Mouse (Mus musculus) forebrain, postnatal 0 days (tissue): Measurements from ENCODE around the gene Trank1. TPM values are rescaled to one million over a fixed set of nuclear protein-coding genes. Genes with fewer than 3 reads are reported as not detected.

Source experiments
- ATAC-seq: fragments of 200-750 bp; cut with Nextera tagmentation; 2 replicates; pipeline ENCODE4 v1.8.0; 2017; ENCODE audit warnings: mild to moderate bottlenecking, moderate library complexity
- DNase-seq: peaks from one replicate; pipeline ENCODE4 v3.0.0-alpha.2; 2015
- H3K27ac ChIP-seq: fragments of 300-500 bp; sonication (generic); 2 replicates; pipeline ENCODE4 v1.5.1; 2014; ENCODE audit warnings: low read depth, mild to moderate bottlenecking, antibody characterized with exemption, low read length, moderate library complexity, mixed read lengths
- H3K27me3 ChIP-seq: fragments of 300-500 bp; sonication (generic); 2 replicates; pipeline ENCODE4 v1.6.1; 2014; ENCODE audit warnings: mild to moderate bottlenecking, low read length, mixed read lengths; ENCODE audit not compliant: insufficient read depth
- H3K36me3 ChIP-seq: fragments of 300-500 bp; sonication (generic); 2 replicates; pipeline ENCODE4 v1.6.1; 2014; ENCODE audit warnings: mild to moderate bottlenecking, moderate library complexity; ENCODE audit not compliant: insufficient read depth
- H3K4me1 ChIP-seq: fragments of 300-500 bp; sonication (generic); 2 replicates; pipeline ENCODE4 v1.6.1; 2014; ENCODE audit warnings: antibody characterized with exemption; ENCODE audit not compliant: insufficient read depth
- H3K4me2 ChIP-seq: fragments of 300-500 bp; sonication (generic); 2 replicates; pipeline ENCODE4 v1.6.1; 2014; ENCODE audit warnings: low read depth, mild to moderate bottlenecking, moderate library complexity
- H3K4me3 ChIP-seq: fragments of 300-500 bp; sonication (generic); 2 replicates; pipeline ENCODE4 v1.5.1; 2014; ENCODE audit warnings: low read depth, low read length, mixed read lengths
- H3K9ac ChIP-seq: fragments of 300-500 bp; sonication (generic); 2 replicates; pipeline ENCODE4 v1.6.1; 2014; ENCODE audit warnings: mild to moderate bottlenecking
- H3K9me3 ChIP-seq: fragments of 300-500 bp; sonication (generic); 2 replicates; pipeline ENCODE4 v1.6.1; 2016; ENCODE audit warnings: low read length
- CTCF ChIP-seq: sonication (generic); IDR thresholded peaks from 2 replicates; pipeline ENCODE4 v1.5.1; 2016; ENCODE audit warnings: antibody characterized with exemption, control low read depth, low read depth
- WGBS: fragments of 180-500 bp; shearing (Covaris S2); extraction: QIAGEN DNeasy Blood & Tissue Kit; methylation state at CpG from one replicate; pipeline ENCODE4 v1.1.7; 2014; 5-methylcytosine and 5-hydroxymethylcytosine counted together
- polyA plus RNA-seq: library from polyadenylated mRNA; unstranded; fragments of >200 nt; fragmentation: Nextera tagmentation; extraction: Ambion mirVana; gene quantifications from 2 replicates; pipeline ENCODE4 v1.2.1, GENCODE M21; 2015
- total RNA-seq: library from RNA; depleted of rRNA; stranded (reverse); fragments of >200 nt; gene quantifications from 2 replicates; pipeline ENCODE4 v1.2.3, GENCODE M21; 2014; rRNA removed

Trank1 gene
- total RNA-seq (61.7 and 92.5 TPM in 2 replicates), polyA plus RNA-seq (7.5 and 10.9 TPM in 2 replicates)

DNA sequence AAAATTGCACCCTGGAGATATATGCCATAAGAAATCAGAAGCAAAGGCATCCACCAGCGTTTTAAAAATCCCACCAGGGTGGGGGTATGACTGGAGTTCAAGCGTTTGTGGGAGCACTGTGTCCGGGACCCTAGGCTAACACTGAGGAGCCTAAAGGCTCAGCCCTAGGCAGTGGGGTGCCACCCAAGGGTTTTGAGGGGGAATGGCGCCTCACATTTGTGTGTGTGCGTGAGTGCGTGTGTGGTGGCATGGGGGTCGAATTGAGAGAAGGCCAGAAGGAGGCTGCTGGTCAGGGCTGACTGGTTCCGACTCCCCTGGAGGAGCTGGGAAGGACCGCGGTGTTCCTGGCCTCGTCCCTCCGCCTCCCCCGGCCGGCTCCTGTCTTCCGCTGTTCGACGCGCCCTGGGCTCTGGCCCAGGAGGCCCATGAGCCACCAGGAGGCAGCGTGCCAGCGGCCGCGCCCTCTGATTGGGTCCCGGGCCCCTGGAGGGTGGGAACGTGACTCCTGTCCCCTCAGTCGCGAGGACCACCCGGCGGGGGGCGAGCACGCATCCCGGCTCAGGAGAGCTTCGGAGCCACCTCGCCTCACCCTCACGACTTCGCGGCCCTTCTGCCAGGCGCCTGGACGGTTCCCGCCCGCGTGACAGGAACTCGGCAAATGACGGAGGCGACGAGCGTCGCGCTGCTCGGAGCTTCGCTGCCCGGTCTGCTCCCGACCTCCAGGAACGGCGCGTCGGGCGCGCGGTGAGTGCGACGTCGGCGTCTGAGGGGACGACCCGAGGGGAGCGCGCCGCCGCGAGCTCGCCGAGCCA is at the start of gene Trank1:
Gene Trank1, plus strand, starts transcription at position 709 of the 812 bp plus-strand sequence.
- Histone ChIP-seq H3K4me3 (peak within 1 kb of the TSS; percentile 61), H3K36me3 (no peaks in the 10 kb centered on the region), H3K4me2 (peak within 1 kb of the TSS; percentile 78), H3K9me3 (no peaks in the 10 kb centered on the region; the same call in 1 of the 2 replicates), H3K27ac (peak within 1 kb of the TSS; percentile 76), H3K9ac (peak within 1 kb of the TSS; percentile 66), H3K4me1 (no peaks in the 10 kb centered on the region), H3K27me3 (peaks cover 24% of the 10 kb centered on the region)
- WGBS, result 9% methylated on average over 64 of the region's 72 CpGs
- ATAC-seq, result peak; percentile 69
- peak; percentile 68 for DNase-seq
- TF ChIP-seq CTCF, result 0 out of 2 replicates have a peak, but pooled peaks have one; percentile 2

GRCm38 (mm10) chr9:111267998-111268397 is 43.5 kb upstream of the Trank1 start:
- ATAC-seq (no peak), DNase-seq (no peak)
- no peak for TF ChIP-seq CTCF
- Histone ChIP-seq H3K9me3 (no peaks in the 10 kb centered on the region), H3K4me1 (peaks cover 10% of the 10 kb centered on the region; the same call in 1 of the 2 replicates), H3K9ac (no peak overlapping the region), H3K27me3 (no peaks in the 10 kb centered on the region), H3K4me3 (no peak overlapping the region), H3K36me3 (peaks cover 22% of the 10 kb centered on the region), H3K27ac (no peak overlapping the region), H3K4me2 (no peak overlapping the region)
- WGBS, result 96% methylated on average over 2 of the region's 2 CpGs

- ATAC-seq, result no peak
- no peak for DNase-seq
- no peak for TF ChIP-seq CTCF
- peaks cover 18% of the 10 kb centered on the region for H3K36me3 ChIP-seq
- 15% methylated on average over 5 of the region's 5 CpGs for WGBS
- H3K4me2 ChIP-seq, result peak overlapping the region; percentile 68
- H3K4me1 ChIP-seq, result peaks cover 33% of the 10 kb centered on the region
- no peaks in the 10 kb centered on the region for H3K27me3 ChIP-seq
- peak overlapping the region; percentile 56 for H3K9ac ChIP-seq
- no peaks in the 10 kb centered on the region for H3K9me3 ChIP-seq
- peak overlapping the region; percentile 57 for H3K4me3 ChIP-seq
- peak overlapping the region; percentile 91 for H3K27ac ChIP-seq
These were observed 40.9 kb upstream of the Trank1 start for GRCm38 (mm10) chr9:111270606-111271005.

DNA sequence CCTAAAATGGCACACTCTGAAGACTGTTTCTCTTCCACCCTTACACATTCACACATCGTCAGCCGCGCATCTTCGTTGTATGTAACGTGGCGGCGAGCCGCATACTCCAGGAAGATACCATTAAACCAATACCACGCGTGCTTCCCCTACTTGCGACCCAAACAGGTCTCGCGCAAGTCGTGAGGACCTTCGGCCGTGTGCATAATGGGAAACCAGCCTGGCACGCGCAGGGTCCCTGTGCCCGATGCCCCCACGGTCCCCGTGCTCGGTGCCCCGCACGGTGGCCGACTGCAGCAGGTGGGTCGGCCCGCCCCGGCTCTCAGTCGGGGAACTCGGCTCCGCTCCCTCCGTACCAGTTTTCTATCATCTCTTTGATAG is 40.5 kb upstream of the Trank1 start:
- Histone ChIP-seq H3K9me3 (no peaks in the 10 kb centered on the region), H3K27me3 (no peaks in the 10 kb centered on the region), H3K4me2 (peak overlapping the region; percentile 68), H3K4me3 (peak overlapping the region; percentile 57), H3K27ac (peak overlapping the region; percentile 91), H3K4me1 (peaks cover 38% of the 10 kb centered on the region), H3K36me3 (peaks cover 18% of the 10 kb centered on the region), H3K9ac (peak overlapping the region; percentile 56)
- ATAC-seq (peak; percentile 79), DNase-seq (no peak)
- no peak for TF ChIP-seq CTCF
- WGBS, result 2% methylated on average over 32 of the region's 32 CpGs

GRCm38 (mm10) chr9:111271434-111272160 is 39.9 kb upstream of the Trank1 start, which contains the start of the genes Mlh1 and Epm2aip1:
Mlh1 (minus strand) TSS chr9:111271791.
Epm2aip1 (plus strand) TSS chr9:111271929.
- peak; percentile 27; the same call in 1 of the 2 replicates for TF ChIP-seq CTCF
- Histone ChIP-seq H3K27me3 (no peaks in the 10 kb centered on the region), H3K9me3 (no peaks in the 10 kb centered on the region), H3K9ac (peak within 1 kb of the TSS; percentile 93), H3K4me1 (peaks cover 41% of the 10 kb centered on the region), H3K4me3 (peak within 1 kb of the TSS; percentile 62), H3K36me3 (peaks cover 17% of the 10 kb centered on the region), H3K4me2 (peak within 1 kb of the TSS; percentile 82), H3K27ac (peak within 1 kb of the TSS; percentile 95)
- WGBS, result 2% methylated on average over 64 of the region's 64 CpGs
- ATAC-seq (peak; percentile 98), DNase-seq (peak; percentile 100)

DNA sequence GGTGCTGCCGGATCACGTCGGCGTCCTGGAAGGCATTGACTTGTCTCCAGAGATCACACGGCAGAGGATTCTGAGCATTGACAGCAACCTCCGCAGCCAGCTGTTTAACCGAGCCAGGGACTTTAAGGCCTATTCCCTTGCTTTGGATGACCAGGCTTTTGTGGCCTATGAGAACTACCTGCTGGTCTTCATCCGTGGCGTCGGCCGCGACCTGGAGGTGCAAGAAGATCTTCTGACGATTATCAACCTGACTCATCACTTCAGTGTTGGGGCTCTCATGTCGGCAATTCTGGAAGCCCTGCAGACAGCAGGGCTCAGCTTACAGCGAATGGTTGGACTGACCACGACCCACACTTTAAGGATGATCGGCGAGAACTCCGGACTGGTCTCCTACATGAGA is 39.2 kb upstream of the Trank1 start:
- peaks cover 42% of the 10 kb centered on the region for H3K4me1 ChIP-seq
- H3K36me3 ChIP-seq, result peaks cover 13% of the 10 kb centered on the region
- ATAC-seq, result no peak
- no peak for DNase-seq
- peak overlapping the region; percentile 82 for H3K4me2 ChIP-seq
- peak overlapping the region; percentile 62 for H3K4me3 ChIP-seq
- no peaks in the 10 kb centered on the region for H3K27me3 ChIP-seq
- TF ChIP-seq CTCF, result no peak
- 13% methylated on average over 19 of the region's 19 CpGs for WGBS
- H3K27ac ChIP-seq, result peak overlapping the region; percentile 95
- peak overlapping the region; percentile 93 for H3K9ac ChIP-seq
- no peaks in the 10 kb centered on the region for H3K9me3 ChIP-seq
